Mouse (Mus musculus) neural tube, embryonic 10.5 days (tissue): ENCODE measurements at regions not wholly inside any gene's neighbourhood (a gene's known extent, or its start where the extent isn't known, plus 50 kb on each side); places are given as distances from the start of the nearest gene placed in this dataset.
A peak's percentile ranks its signal among the peaks of the same experiment; 100 is the strongest.

Experiments
- DNase-seq: peaks from one replicate; pipeline ENCODE4 v3.0.0-alpha.2; 2017; ENCODE audit warnings: low spot score; ENCODE audit errors: extremely low spot score

- no peak for DNase-seq
Measured at GRCm38 (mm10) chrX:11826737-11827408, 333.3 kb downstream of the Bcor start.

- DNase-seq = no peak
Measured at GRCm38 (mm10) chrX:11829411-11830002, 330.6 kb downstream of the Bcor start.

- DNase-seq = no peak
Measured at GRCm38 (mm10) chrX:11837566-11837965, 322.6 kb downstream of the Bcor start.

GRCm38 (mm10) chrX:11839665-11840245 lies 320.4 kb downstream of the Bcor start:
- no peak for DNase-seq

- DNase-seq = no peak
Measured at GRCm38 (mm10) chrX:11840319-11841035, 319.7 kb downstream of the Bcor start.

GRCm38 (mm10) chrX:11845566-11845965 lies 314.6 kb downstream of the Bcor start:
- no peak for DNase-seq

- no peak for DNase-seq
Measured at GRCm38 (mm10) chrX:11855910-11856309, 304.2 kb downstream of the Bcor start.

GRCm38 (mm10) chrX:11859396-11859795 lies 300.8 kb downstream of the Bcor start:
- DNase-seq = no peak

GRCm38 (mm10) chrX:11861119-11861708 lies 298.9 kb downstream of the Bcor start:
- DNase-seq = no peak

- DNase-seq = no peak
Measured at GRCm38 (mm10) chrX:11861892-11862291, 298.3 kb downstream of the Bcor start.

- no peak for DNase-seq
Measured at GRCm38 (mm10) chrX:11863106-11863505, 297.0 kb downstream of the Bcor start.

GRCm38 (mm10) chrX:11873913-11874312 lies 286.2 kb downstream of the Bcor start:
- no peak for DNase-seq

GRCm38 (mm10) chrX:11876636-11877035 lies 283.5 kb downstream of the Bcor start:
- DNase-seq = no peak

- no peak for DNase-seq
Measured at GRCm38 (mm10) chrX:11878028-11878427, 282.1 kb downstream of the Bcor start.

- DNase-seq = no peak
Measured at GRCm38 (mm10) chrX:11880972-11881371, 279.2 kb downstream of the Bcor start.

GRCm38 (mm10) chrX:11883738-11884716 lies 276.1 kb downstream of the Bcor start:
- no peak for DNase-seq

GRCm38 (mm10) chrX:11892396-11892795 lies 267.8 kb downstream of the Bcor start:
- no peak for DNase-seq

- DNase-seq = no peak
Measured at GRCm38 (mm10) chrX:11893606-11894279, 266.4 kb downstream of the Bcor start.

- DNase-seq = no peak
Measured at GRCm38 (mm10) chrX:11894280-11894662, 265.9 kb downstream of the Bcor start.

GRCm38 (mm10) chrX:11895396-11895795 lies 264.8 kb downstream of the Bcor start:
- DNase-seq = peak; percentile 26
